Mouse (Mus musculus) liver, adult 2 months (tissue): ENCODE data around the gene Ece2.

ENCODE experiments used
- CTCF ChIP-seq: fragments of 200-500 bp; IDR thresholded peaks from 2 replicates; pipeline ENCODE4 v1.5.1; 2011; ENCODE audit warnings: low read depth, low read length, control low read depth
- POLR2A ChIP-seq: fragments of 200-500 bp; IDR thresholded peaks from 2 replicates; pipeline ENCODE4 v1.6.1; 2011; ENCODE audit warnings: low read length, control low read depth; ENCODE audit not compliant: insufficient read depth; ENCODE audit errors: extremely low read depth

- TF ChIP-seq POLR2A (no peak), CTCF (no peak)
Measured at GRCm38 (mm10) chr16:20628871-20629391, 697 bp upstream of the Ece2 start.
